Mouse (Mus musculus): Measurements from ENCODE around the gene Dbp.

The Dbp gene

DNA sequence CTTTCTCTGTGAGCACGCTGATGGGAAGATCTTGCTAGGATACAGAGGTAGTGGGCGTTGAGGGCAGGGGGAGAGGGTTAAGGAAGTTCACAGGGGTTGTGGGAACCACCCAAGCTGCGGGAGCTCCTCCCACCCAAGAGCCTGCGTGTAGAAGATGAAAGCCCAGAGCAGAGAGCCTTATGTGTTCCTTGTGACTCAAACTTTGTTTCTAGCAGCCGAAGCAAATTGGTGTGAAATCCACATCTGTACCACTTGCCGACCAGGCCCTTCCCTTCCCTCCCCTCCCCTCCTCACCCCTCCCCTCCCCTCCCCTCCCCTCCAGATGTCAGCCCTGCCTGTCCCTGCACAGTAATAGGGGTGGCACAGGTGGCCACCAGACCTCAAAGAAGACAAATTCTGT is 9.8 kb upstream of the Dbp start:
- no peak for DNase-seq

DNA sequence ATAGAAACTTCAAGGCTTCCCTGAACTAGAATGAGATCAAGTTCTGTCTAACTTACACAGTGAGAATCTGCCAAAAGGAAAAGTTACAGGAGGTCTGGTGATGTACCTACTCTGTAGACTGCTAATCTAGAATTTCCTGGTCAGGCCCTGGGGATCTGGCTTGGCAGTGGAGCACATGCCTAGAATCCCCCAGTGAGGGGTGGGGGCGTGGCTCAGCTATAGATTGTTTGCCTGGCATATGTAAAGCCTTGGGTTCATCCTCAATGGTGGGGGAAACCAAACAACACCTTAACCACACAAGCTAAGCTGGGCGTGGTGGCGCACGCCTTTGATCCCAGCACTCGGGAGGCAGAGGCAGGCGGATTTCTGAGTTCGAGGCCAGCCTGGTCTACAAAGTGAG is 7.0 kb upstream of the Dbp start:
- DNase-seq, result no peak

DNA sequence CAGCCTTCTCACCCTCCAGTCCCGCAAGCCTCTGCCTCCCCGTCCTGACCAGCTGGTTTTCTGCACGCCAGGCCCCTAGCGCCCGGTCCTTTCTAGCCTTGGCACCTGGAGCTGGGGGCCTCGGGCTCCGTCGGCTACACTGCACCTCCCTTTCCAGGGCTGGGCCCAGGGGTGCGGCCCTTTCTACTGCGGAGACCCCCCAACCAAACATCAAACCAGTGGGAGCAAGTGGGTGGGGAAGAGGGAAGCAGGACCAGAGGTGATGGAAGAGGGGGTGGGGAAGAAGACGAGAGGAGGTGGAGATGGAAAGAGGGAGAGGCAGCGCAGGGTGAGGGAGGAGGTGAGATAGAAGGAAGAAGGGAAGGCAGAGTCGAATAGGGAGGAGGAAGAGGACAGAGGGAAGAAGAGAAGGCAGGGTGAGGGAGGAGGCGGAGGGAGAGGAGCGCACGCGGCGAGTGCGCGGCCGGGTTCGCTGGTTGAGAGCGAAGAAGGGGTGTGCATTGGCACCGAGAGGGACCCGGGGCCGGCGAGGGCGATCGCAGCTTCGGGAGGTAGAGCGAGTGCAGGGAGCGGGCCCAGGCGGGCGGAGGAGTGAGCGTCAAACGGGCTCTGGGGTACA is 5.3 kb upstream of the Dbp start, which contains the start of gene Car11:
Car11 (plus strand) TSS at position 321 of the 619 bp plus-strand sequence.
- DNase-seq, result no peak

DNA sequence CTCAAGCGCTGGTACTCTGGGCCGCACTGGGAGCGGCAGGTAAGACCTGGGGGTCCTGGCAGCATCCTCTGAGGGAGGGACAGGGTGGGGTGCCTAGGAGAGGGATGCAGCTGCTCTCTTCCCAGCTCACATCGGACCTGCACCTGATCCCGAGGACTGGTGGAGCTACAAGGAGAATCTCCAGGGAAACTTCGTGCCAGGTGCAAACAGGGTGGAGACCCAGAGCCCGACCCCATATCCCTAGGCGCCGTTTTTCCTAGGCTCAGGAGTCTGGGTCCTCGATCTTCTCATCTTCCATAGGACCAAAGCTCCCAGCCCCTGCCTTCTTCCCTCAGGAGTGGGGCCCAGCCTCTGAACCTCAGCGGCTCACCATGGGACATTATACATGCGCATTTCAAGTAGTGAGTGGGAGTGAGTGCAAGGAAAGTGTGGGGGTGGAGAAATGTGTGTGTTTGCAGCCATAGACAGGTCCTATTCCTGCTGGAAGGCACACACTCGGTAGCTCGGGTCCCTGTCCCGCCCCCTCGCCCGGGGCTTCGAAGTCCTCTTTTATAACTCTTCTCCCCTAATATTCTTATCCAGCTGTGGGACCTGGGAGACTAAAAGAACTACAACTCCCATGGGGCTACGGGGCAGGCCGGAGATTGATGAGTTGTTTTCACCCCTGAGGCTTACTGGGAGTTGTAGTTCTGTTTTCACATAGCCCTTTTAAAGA is 4.4 kb upstream of the Dbp start:
- peak; percentile 80 for DNase-seq

DNA sequence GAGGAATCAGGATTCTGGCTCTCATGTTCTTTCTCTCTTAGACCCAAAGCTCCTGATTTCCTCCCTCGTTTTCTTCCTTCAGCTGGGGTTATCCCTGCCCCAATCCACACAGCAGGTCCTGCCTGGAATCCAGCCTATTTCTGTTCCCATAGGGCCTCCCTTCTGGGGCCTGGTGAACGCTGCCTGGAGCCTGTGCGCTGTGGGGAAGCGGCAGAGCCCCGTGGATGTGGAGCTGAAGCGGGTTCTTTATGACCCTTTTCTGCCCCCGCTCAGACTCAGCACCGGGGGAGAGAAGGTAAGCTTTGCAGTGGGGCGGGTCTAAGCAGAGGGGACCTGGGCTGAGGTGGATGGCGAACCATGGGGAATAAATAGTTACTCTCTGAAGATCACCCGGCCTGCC is 3.8 kb upstream of the Dbp start:
- no peak for DNase-seq

DNA sequence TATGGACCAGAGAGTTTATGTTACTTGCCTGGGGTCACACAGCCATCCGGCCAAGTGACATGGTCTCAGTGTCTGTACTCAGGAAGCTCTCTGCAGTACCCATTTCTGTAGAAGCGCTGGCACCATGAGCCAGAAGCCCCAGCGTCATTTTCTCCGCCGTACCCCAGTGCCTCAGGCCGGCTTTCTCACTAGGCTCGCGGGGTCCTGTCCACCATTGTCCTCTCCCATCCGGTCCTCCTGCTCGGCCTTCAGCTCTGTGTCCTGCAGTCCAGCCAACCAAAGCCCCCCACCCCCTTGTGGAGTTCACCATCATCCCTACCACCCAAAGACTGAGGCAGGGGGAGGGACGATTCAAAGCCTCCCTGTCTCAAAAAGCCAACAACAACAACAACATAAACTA is 3.3 kb upstream of the Dbp start:
- no peak for DNase-seq

DNA sequence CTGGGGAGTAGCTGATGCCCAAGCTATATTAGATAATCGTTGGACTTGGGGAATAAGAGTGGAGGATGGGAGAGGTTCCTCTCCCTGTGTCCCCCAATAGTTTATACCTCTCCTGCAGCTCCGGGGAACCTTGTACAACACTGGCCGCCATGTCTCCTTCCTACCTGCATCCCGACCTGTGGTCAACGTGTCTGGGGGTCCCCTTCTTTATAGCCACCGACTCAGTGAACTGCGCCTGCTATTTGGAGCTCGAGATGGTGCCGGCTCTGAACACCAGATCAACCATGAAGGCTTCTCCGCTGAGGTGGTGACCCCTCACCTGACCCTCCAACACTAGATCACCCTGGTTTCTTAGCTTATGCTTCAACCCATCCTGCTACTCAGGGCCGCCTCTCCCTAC is 2.6 kb upstream of the Dbp start:
- DNase-seq, result no peak

DNA sequence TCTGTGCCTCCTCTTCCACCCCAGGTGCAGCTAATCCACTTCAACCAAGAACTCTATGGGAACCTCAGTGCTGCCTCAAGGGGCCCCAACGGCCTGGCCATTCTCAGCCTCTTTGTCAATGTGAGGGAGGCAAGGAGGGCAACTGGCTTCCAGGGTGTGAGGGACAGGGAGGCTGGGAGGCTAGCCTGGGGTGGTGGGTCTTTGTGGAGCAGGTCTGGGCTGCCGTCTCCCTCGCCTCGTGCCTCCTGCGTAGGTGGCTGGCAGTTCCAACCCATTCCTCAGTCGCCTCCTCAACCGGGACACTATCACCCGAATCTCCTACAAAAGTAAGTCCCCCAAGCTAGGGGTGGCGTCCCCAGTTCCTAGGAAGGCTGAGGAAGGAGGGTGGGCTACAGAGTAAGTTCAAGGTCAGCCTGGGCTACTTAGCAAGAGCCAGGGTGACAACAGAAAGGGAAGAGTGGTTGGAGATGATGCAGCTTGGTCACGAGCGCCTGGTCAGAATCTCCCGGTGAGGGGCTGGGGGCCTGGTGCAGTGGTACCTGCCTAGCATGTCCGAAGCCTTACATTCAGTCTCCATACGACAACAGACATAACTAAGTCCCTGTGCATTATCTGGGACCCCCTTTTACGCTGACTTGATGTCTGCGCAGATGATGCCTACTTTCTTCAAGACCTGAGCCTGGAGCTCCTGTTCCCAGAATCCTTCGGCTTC is 1.9 kb upstream of the Dbp start:
- DNase-seq, result no peak

DNA sequence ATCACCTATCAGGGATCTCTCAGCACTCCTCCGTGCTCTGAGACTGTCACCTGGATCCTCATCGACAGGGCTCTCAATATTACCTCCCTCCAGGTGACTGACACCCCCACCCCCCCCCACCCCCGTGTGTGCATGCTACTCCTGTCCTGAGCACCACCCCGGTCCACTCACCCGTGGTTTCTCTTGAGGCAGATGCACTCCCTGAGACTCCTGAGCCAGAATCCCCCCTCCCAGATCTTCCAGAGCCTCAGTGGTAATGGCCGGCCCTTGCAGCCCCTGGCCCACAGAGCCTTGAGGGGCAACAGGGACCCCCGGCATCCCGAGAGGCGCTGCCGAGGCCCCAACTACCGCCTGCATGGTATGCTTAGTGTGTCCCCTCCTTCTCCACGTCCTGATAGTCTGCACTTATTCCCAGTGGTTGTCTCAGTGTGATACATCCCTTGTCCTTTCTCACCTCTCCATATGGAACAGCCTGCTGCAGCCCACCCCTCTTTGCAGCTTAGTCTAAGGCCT is 1.3 kb upstream of the Dbp start:
- DNase-seq, result no peak

DNA sequence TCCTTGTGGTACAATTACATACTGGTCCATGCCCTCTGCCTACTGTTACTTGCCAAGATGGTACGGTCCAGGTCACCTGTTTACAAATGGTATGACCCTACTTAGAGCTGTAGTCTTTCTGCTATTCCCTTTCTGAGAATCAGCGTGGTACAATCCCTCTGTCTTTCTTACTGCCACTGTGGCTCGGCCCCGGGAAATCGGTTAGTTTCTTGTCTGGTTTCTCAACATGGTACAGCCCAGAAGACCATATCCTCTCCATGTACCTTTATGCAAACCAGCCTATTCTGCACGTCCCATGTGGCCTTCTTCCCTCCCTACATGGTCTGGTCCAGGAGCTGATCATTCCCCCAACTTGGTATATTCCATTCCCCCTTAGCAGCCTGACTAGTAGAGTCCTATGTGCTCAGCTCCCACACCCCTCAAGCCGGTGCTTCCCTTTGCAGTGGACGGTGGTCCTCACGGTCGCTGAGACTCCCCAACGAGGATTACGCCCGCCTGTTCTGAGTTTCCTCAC is 785 bp upstream of the Dbp start:
- no peak for DNase-seq

DNA sequence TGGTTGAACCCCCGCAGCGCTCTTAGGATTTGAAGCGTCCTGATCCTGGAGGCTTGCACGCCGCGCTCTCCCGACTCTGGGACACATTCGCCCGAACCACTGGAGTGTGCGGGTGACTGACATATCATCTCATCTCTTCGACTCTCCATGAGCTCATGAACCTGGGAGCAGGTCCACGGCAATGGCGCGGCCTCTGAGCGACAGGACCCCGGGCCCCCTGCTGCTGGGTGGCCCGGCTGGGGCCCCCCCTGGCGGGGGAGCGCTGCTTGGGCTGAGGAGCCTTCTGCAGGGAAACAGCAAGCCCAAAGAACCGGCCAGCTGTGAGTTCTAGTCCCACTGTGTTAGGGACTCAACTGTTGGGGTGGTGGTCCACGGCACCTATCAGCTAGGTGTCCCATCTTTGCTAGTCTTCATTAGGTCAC is 566 bp downstream of the Dbp start:
- DNase-seq, result no peak

DNA sequence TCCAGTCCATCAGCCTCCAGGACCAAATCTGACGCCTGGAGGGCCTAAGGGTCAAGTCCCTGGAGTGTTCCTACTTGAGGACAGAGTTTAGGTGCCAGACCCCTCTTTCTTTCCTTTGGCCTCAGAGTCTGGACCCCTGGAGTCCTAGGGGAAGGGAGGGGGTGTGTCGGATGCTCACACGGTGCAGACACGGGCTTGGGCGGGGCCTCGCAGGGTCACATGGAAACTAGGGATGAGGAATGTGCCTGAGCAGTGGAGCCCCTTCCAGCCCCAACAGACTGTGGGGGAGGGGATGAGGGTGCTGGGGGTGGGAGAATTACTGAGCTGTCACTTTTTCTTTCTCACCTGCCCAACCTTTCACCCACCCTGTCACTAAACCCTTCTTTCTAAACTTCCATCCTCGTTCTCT is 989 bp downstream of the Dbp start:
- peak; percentile 72 for DNase-seq

DNA sequence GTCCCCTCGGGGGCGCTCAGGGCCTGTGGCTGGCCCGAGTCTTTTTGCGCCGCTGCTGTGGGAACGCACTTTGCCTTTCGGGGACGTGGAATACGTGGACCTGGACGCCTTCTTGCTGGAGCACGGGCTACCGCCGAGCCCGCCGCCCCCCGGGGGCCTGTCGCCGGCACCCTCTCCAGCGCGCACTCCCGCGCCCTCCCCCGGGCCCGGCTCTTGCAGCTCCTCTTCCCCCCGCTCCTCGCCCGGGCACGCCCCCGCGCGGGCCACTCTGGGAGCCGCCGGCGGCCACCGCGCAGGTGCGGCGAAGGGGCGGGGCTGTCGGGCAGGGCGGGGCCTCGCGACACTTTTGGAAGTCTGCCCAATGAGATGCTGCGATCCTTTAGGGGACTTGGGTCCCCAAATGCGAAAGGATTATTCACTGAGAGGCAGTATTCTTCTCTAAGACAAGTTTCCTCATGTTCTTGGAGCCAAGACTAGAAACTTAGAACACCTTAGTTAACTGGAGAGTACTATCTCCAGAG is 1.9 kb downstream of the Dbp start:
- peak; percentile 88 for DNase-seq

DNA sequence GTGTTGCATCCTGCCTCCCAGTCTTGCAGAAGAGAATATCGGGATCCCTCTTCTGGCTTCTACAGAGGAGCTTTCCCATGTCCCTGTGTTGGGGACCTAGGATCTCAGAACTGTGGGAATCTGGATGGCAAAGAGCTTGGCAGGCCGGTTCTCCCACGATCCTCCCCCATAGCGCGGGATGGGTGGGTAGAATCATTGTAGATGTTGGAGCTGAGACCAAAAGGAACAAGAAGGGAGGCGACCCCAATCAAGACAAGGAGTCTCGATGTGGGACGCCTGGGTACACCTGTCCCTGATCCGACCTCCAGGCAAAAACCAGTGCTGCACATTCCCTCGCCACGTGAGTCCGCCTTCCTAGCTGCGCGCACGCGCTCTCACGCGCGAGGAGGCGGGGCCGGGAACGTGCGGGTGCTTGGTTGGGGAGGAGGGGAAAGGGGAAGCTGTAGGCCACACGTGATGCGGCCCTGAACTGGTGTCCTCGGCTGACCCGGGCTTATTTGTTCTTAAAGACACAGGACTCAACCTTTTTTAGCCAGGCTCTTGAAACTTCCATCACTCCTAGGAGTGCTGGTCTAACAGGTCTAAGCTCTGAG is 2.6 kb downstream of the Dbp start:
- peak; percentile 96 for DNase-seq

DNA sequence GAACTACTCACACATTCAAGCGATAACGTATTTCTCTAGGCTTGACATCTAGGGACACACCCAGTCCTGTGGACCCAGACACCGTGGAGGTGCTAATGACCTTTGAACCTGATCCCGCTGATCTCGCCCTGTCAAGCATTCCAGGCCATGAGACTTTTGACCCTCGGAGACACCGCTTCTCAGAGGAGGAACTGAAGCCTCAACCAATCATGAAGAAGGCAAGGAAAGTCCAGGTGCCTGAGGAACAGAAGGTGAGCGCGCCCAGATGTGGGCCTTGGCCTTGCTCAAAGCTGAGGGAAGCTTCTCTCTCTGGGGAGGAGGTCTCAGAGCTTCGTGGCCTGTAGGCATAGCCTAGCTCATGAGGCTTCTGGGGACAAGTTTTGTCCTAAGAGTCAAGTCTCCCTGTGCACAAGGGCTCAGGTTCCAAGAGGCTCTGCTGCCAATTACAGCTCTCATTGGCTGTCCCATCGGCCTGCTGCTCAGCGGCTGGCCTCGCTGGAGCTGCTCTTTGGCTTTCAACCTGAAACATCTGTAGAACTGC is 3.4 kb downstream of the Dbp start:
- DNase-seq, result no peak

DNA sequence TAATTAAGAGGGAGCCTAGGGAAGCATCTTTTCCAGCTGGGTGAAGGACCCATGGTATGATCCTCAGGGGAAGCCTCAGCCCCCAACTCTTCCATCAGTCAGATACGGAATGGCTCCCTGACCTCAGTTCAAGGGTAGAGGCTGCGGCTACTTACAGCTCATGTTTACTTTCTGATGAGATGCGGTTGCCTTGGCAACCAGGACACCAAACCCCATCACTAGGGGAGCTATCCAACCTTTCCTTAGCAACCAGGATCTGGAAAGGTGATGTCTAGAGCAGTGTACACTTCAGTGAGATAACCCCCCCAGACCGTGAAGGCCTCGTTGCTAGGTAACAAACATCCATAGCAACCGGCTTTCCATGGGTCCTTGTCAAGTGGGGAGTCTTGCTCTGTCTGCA is 4.1 kb downstream of the Dbp start:
- no peak for DNase-seq

DNA sequence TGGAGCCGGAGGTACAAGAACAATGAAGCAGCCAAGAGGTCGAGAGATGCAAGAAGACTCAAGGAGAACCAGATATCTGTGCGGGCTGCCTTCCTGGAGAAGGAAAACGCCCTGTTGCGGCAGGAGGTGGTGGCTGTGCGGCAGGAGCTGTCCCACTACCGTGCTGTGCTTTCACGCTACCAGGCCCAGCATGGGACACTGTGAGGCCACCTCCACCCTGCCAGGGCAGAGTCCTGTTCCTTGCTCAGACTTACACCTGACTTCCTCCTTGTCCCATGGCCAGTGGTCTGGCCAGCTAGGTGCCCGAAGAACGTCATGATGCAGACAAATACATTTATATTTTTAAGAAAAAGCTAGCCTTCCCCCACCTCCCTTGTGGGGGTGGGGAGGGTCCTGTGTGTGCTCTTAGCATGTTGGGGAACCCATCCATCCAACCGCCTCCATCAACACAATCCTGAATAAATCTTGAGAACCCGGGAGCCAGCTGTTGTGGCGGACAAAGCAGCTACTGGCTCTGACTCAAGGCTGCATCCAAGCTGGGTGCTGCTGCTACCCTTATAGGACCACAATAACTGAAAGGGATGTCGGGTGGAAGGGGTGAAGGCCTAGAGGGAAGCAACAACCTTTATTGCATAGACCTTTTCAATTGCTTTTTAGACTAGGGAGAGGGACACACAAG is 4.9 kb downstream of the Dbp start:
- DNase-seq, result no peak

DNA sequence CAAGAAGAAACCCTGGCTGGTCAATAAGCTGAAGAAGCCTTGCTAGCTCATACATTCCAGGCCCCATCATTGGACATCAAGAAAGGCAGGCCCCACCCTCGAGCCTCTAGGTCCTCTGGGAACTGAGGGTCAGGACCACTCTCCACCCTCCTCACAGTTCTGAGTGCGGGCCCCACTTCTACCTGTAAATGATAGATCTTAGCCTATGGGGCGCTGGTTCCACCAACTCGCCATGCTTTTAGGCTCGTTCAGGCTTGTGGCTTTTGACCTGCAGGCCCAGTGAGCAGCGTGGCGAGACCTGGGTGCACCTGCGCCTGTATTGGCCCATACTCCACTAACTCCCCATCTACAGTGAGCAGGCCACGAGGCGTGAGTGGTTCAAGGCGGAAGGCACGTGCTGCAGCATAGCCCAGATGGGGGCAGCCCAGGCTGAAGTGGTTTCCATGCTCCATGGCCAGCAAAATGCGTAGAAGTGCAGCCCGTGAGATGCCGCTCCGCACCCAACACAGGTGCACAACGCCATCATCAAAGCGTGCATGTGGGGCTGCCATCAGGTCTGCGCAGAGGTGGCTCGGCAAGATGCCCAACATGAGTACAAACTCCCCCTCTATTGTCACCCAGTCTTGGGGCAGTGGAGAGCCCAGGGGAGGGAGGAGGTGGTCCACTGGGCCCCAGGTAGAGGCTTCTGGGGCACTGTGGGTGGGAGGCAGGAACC is 5.7 kb downstream of the Dbp start:
- no peak for DNase-seq

DNA sequence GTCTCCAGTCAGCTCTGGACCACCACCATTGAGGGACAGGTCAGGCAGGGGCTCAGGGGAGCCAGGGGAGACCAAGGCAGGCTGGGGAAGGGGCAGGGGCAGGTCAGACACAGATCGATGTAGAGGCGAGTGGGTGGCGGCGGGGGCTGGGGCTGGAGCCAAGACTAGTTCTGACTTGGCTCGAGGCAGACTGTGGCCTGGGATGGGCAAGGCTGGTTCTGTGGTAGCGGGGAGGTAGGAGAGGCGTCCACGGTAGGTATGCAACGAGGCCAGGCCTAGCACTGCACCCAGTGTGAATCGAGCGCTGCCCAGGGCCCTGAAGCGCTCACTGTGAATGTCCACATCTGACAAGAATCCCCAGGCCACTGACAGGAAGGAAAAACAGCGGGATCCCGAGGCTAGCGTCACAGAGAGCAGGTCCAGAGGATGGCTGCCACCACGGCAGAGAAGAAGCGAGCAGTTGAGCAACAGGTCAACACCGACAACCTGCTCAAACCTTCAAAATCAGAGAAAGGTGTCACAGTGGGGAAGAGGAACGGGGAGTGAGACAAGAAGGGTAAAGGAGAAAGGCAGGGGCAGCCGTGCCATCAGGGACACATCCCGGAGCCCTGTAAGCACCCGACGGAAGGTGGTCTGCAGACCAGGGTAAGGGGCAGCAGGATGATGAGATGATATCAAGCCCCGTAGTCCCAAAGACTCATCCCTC is 6.6 kb downstream of the Dbp start:
- DNase-seq, result no peak

DNA sequence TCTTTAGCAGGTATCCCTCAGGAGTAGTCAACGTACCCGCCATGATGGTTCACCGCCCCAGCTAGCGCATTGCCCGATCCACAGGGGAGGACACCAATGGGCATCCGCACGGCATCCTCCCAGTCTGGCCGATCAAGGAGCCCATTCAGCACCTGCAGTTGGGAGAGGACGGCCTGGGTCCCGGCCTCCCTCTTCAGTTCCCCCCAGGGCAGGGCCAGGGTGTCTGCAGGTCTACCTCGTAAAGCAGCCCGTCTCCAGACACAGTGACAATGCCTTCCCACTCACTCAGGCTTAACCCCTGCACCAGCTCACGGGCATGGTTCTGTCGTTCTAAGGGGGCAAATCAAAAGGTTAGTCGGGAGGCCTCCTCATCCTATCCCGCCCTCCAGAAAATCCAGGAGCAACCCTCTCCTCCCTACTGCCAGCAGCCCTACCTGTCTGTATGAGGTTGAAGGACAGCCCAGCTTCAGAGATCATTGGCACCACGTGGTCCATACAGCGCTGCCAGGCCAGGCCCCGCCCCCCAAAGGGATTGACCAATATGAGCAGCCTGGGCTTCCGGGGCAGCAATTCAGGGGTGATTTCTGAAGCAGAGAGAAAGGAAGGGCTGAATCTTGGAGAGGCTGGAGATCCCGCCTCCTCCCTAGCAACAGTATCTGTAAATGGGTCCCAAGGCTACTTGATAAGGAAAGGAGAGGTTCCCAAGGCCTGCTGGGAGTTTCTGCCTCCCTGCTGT is 7.3 kb downstream of the Dbp start:
- DNase-seq, result peak; percentile 64
